ENCODE assay signal across 8 mouse cellular contexts in genomic region chr1:82831547-82832240, GRCm38 (mm10). TPM values are rescaled to one million over a fixed set of nuclear protein-coding genes. Genes with fewer than 3 reads are reported as not detected.
A peak's percentile ranks its signal among the peaks of the same experiment; 100 is the strongest.
DNase-seq lines count a peak whose midpoint lies in the region; ATAC-seq lines count a peak whose summit lies in the region.

No protein-coding gene starts in this region.

- H3K4me2 ChIP-seq in heart, embryonic 16.5 days (ENCODE audit: low read depth, low read length): peak overlapping the region; percentile 25

- intact Hi-C loops in left cerebral cortex, postnatal 4 days (cut with DNase I): no loop called here

- peak; percentile 8 for DNase-seq in left cerebral cortex, postnatal 4 days
- no peak for DNase-seq in left cerebral cortex, adult 9 months (ENCODE audit: low spot score in 2 of 2)
- peak; percentile 91 for DNase-seq in Muller cell, postnatal 12 days (ENCODE audit: inconsistent ontology term)
- peak; percentile 13 for DNase-seq in lung, postnatal 25 days (ENCODE audit: low spot score)
- DNase-seq in ovary, adult 18-20 months (ENCODE audit: low spot score): no peak
- no peak for DNase-seq in cerebellum, adult 11-12 months
- no peak for DNase-seq in layer of hippocampus, postnatal 25 days (ENCODE audit: extremely low spot score in 1 of 2, low spot score in 1 of 2)

- peak overlapping the region; percentile 84 for H3K27ac ChIP-seq in heart, embryonic 16.5 days (ENCODE audit: low read length)

- H3K27me3 ChIP-seq in heart, embryonic 16.5 days (ENCODE audit: control insufficient read depth, insufficient read depth, low read length): no peaks in the 10 kb centered on the region

- H3K9me3 ChIP-seq in heart, embryonic 16.5 days (replicated peaks; ENCODE audit: control insufficient read depth, low read length): no peaks in the 10 kb centered on the region

- peak; percentile 85 for ATAC-seq in heart, embryonic 16.5 days (replicated peaks; ENCODE audit: extremely low read depth, insufficient read depth, low FRiP score)

- WGBS in heart, embryonic 16.5 days: 24% methylated on average over 9 of the region's 9 CpGs

- peak overlapping the region; percentile 14; the same call in 1 of the 2 replicates for H3K4me3 ChIP-seq in heart, embryonic 16.5 days (ENCODE audit: low read length)

- H3K4me1 ChIP-seq in heart, embryonic 16.5 days (ENCODE audit: control insufficient read depth, insufficient read depth, low read length): peaks cover 27% of the 10 kb centered on the region

- H3K36me3 ChIP-seq in heart, embryonic 16.5 days (ENCODE audit: control insufficient read depth, insufficient read depth): no peaks in the 10 kb centered on the region

- H3K9ac ChIP-seq in heart, embryonic 16.5 days (ENCODE audit: low read length): peak overlapping the region; percentile 14

RNA-seq across cellular contexts. Expression of gene Agfg1, which starts 7.6 kb away (rescaled TPM):
- 100 to 1,000 TPM in 1 of 2 experiments, 10 to 100 TPM in 1; 96.1 to 106 TPM for total RNA-seq in left cerebral cortex, postnatal 4 days (2021)
- 30.0 and 30.4 TPM in 2 replicates for polyA plus RNA-seq in heart, embryonic 16.5 days (2015; fragmentation: Nextera tagmentation; extraction: Ambion mirVana)
- 10 to 100 TPM; 75.6 to 80.8 TPM for total RNA-seq in layer of hippocampus, postnatal 25 days (2021)

Comparison
In these comparisons a context has a peak if more than half of its experiments do, and no peak if none do; other contexts are left out.
1. DNase-seq: peak in left cerebral cortex, postnatal 4 days (single experiment), Muller cell, postnatal 12 days (single experiment) and lung, postnatal 25 days (single experiment); none in left cerebral cortex, adult 9 months (0 of 2), ovary, adult 18-20 months (single experiment), cerebellum, adult 11-12 months (single experiment) and layer of hippocampus, postnatal 25 days (0 of 2).